In genomic region chr16:77417791-77418190, GRCm38 (mm10) we compare ENCODE assay signal across 8 mouse cellular contexts.
DNase-seq lines count a peak whose midpoint lies in the region; ATAC-seq lines count a peak whose summit lies in the region.

No protein-coding gene starts in this region.

- H3K36me3 ChIP-seq in midbrain, embryonic 13.5 days, result 0 out of 2 replicates have a peak, but pooled peaks cover 4% of the 10 kb centered on the region

- peak; percentile 89 for DNase-seq in heart, adult 11 months
- DNase-seq in heart, adult 8-10 months (ENCODE audit: low spot score), result no peak
- peak; percentile 77 for DNase-seq in embryo, embryonic 10 days (ENCODE audit: low spot score)
- peak; percentile 51 to 80 for DNase-seq in layer of hippocampus, adult 18-20 months (ENCODE audit: low spot score in 2 of 2)
- no peak for DNase-seq in spleen, postnatal 10 days (ENCODE audit: low spot score in 2 of 2)
- no peak for DNase-seq in T-cell, adult 2 months (ENCODE audit: low spot score)

- H3K9me3 ChIP-seq in midbrain, embryonic 13.5 days, result no peaks in the 10 kb centered on the region

- 0% methylated on average over 3 of the region's 3 CpGs for WGBS in midbrain, embryonic 13.5 days

- peak overlapping the region; percentile 62 for H3K4me2 ChIP-seq in midbrain, embryonic 13.5 days (replicated peaks)

- peak overlapping the region; percentile 68 for H3K9ac ChIP-seq in midbrain, embryonic 13.5 days (replicated peaks)

- H3K27me3 ChIP-seq in midbrain, embryonic 13.5 days, result no peaks in the 10 kb centered on the region

- peaks cover 12% of the 10 kb centered on the region; the same call in 1 of the 2 replicates for H3K4me1 ChIP-seq in midbrain, embryonic 13.5 days (replicated peaks)

- peak; percentile 35; the same call in 1 of the 2 replicates for ATAC-seq in granulocyte monocyte progenitor cell, adult 5-6 weeks (replicated peaks; ENCODE audit: poor library complexity, severe bottlenecking)
- ATAC-seq in midbrain, embryonic 13.5 days, result peak; percentile 37

- H3K27ac ChIP-seq in midbrain, embryonic 13.5 days, result peak overlapping the region; percentile 95

- peak overlapping the region; percentile 57 for H3K4me3 ChIP-seq in midbrain, embryonic 13.5 days (replicated peaks)

Comparison
In these comparisons a context has a peak if more than half of its experiments do, and no peak if none do; other contexts are left out.
1. DNase-seq: peak in heart, adult 11 months (single experiment), embryo, embryonic 10 days (single experiment) and layer of hippocampus, adult 18-20 months (2 of 2); none in heart, adult 8-10 months (single experiment), spleen, postnatal 10 days (0 of 2) and T-cell, adult 2 months (single experiment).